Mouse (Mus musculus): ENCODE results near the gene Trmt61a.
"Not testable (repeated sequence)": the region's sequence is repeated elsewhere in the genome, so short reads cannot be mapped to it uniquely, and the experiment has no call there.

The Trmt61a gene

DNA sequence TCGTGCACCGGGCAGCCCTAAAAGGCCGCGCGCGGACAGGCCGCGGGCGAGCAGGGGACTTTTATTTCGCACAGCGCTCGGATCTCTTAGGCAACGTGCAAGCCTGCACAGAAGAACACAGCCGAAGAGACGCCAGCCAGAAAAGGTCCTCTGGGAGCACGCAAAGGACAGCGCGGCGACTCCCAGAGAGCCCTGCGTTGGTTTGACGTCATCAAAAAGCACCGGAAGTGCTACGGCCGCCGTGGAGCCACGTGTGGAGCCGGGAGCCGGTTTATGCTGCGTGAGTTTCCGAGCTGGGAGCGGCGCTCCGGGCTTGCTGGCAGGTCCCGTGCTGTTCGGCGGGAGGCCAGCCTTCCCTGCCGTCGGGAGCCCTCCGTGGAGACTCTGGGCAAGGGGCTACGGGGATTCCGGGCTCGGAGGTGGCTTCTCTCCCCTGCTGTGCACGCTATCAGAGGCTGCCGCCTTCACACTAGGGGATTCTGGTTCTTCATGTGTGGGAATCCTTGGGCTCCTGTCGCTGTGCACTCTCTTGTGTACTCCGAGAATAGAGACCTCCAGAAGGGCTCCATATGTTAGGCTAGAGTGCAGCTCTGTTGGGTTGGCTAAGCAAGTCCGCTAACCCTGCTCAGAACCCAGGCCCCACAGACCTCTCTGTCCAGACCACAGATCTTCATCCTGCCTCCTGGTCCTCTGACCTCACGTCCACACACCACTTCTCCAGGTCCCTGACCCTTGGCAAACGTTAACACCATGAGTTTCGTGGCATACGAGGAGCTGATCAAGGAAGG is at the start of gene Trmt61a:
Gene Trmt61a, plus strand, starts transcription at position 224 of the 788 bp plus-strand sequence.
- DNase-seq (ENCODE audit: extremely low spot score, low spot score) = peak; percentile 97

DNA sequence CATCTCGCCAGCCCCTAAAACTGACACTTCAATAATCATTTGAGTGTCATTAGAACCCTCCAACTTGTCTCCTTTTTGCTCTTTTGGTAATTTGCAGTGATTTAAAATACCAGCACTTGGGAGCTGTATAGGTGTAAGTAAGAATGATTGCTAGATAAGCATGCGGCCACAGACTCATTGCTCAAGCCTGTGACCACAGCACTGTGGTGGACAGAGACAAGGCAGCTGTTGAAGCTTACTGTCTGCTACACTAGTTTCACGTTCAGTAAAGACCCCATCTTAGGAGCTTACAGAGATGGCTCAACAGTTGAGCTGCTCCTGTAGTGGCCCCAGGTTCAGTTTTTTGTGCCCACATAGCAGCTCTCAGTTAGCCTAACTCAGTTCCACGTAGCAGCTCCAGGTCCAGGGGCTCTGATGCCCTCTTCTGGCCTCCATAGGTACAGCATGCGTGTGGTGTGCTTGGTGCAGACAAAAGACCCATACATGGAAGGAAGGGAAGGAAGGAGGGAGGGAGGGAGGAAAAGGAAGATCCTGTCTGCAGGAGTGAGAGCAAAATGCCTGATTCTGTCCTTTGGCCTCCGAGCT is 29.8 kb upstream of the Trmt61a start:
- DNase-seq (ENCODE audit: extremely low spot score, low spot score) = peak; percentile 66

DNA sequence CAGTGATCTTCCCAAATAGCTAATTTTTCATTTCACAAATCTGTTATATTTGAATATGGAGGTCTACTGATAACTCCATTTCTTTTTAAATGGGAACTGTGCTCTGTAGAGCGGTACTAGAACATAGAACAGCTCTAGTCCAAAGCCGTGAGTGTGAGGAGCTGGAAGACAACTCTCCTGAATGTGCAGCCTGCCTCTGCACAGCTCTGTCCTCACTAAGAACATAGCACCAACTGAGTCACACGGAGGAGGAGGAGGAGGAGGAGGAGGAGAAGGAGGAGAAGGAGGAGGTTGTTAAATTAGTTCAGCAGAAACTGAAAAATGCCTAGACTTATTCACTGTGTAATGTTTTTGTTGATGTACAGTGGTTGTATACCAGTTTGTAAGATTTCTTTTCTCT is 25.0 kb upstream of the Trmt61a start:
- no peak for DNase-seq (ENCODE audit: extremely low spot score, low spot score)

DNA sequence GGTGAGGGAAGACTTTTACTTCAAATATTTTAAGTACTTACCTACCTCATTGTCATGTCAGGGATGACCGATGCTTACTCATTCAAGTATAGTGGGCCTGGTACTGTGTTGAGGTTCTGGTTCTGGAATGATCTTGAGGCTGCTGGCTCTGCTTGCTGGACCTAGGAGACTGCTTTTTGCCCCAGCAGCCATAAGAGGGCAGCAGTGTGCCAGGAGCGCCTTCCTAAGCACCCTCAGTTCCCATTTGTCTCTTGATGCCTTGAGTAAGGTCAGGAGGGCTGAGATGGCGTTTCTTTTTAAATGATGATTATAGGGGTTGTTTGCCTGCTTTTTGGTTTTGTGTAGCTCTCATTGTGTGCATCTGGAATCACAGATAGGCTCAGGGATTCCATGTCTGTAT is 24.5 kb upstream of the Trmt61a start:
- DNase-seq (ENCODE audit: extremely low spot score, low spot score) = peak; percentile 66

DNA sequence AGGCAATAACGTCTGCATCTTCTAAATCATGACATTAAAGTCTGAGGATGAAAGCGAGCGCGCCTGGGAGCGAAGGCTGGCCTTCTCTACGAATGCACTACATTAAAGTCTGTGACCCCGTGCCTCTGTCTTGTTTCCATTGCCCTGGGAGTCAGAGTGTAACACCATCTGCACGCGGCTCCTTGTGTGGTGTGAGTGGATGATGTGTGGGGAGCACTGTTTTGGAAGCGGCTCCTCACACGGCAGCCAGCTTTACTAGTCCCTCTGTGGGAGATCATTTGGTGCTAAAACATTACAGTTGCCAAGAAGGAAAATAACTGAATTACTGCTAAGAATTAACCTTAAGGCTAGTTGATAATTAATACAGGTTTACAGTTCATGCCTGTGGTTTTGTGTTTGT is 22.2 kb upstream of the Trmt61a start:
- no peak for DNase-seq (ENCODE audit: extremely low spot score, low spot score)

DNA sequence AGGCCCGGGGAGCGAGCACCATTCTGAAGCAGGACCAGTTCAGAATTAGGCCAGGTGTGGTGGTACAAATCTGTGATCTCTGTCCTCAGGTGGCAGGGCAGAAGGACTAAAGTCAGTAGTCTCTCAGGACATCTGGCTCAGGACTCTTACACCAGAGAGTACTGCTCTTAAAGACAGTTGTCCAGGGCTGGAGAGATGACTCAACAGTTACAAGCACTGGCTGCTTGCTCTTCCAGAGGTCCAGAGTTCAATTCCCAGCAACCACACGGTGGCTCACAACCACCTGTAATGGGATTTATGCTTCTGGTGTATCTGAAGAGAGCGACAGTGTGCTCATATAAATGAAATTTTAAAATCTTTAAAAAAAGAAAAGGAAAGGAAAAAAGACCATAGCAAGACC is 18.6 kb upstream of the Trmt61a start:
- no peak for DNase-seq (ENCODE audit: extremely low spot score, low spot score)

DNA sequence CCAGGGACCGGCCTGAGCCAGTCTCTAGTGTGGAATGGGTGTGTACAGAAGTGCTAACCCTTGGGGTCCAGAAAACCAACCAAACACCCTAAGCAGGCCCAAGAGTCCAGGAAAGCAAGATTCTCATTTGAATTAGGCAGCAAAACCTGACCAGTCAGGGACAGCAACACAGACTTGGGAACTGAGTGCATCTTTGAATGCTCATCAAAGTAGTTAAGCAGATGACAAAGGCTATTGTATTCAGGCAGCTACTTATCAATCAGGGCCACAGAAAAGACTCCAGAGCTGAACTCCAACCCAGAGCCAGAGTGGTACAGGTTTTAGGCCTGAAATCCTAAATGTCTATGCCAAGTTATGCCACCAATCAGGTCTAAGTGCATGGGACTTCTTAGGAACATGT is 17.3 kb upstream of the Trmt61a start:
- DNase-seq (ENCODE audit: extremely low spot score, low spot score) = no peak

DNA sequence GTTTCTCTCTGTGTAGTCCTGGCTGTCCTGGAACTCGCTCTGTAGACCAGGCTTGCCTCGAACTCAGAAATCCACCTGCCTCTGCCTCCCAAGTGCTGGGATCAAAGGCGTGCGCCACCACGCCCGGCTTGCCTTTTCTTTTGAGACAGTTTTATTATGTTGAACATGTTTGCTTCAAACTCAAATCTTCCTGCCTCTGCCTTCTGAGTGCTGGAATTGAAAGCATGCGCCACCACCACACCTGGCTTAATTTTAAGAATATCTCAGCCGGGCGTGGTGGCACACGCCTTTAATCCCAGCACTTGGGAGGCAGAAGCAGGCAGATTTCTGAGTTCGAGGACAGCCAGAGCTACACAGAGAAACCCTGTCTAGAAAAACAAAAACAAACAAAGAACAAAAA is 16.4 kb upstream of the Trmt61a start:
- not testable (repeated sequence) for DNase-seq (ENCODE audit: extremely low spot score, low spot score)

DNA sequence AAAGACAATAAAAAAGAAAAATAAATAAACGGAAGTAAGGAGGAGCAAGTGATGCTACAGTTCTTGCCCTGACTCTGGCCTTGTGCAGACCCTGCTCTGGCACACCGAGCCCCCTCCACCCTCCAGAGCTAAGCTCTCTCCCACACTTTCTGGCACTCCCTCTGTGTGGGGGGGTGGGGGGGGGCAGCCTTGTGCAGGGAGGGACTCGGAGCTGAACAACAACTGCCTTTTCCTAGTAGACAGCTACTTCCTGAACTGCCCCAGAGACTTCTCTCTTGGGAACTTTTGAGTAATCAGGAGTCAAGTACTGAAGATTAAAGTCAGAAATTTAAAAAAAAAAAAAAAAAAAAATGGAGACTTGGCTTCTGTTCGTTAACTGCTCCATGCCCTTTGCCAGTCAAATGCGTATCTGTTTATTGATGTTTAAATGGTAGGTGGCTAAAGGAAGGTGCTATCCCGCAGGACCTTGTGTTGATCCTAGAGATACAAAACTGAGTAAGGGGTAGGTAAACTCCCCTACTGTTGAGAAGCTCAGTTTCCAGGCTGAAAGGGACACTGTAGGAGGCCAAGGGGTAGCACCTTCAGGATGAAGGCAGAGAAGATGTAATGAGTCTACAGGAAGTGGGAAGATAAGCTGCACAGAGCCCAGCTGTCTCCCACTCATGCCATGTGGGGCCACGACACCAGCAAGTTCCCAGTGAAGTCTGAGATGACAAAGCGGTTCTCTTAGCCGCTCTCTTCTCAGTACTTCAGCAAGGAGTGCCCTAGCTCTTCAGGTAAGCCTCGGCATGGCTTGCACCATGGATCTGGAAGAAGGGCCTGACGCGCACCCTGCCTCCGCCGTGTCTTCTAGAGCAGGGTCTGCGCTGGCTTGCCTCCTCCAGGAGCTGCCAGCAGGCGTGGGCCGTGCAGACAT is 14.4 kb upstream of the Trmt61a start:
- DNase-seq (ENCODE audit: extremely low spot score, low spot score) = no peak

DNA sequence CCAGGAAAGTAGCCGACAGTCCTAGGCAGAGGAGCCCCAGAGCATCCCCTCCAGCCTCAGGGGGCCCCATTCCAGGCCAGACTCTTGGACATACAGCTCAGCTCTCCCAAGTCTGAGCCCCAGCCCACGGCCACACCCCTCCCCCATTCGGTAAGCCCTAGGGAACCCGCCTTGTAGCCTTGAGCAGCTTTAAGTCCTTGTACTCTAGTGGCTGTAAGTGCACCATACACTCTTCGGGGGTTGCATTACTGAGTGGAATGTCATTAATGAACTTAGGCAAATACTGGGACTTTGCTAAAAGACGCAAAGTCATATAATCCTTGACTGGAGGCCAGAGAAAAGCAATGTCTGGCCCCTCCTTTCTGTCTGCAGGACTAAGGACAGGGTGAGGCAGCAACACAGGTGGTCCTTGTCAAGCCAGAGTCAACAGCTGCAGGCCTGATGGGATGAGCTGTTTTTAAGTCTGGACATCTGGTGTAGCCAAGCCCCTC is 13.7 kb upstream of the Trmt61a start:
- DNase-seq (ENCODE audit: extremely low spot score, low spot score) = no peak

DNA sequence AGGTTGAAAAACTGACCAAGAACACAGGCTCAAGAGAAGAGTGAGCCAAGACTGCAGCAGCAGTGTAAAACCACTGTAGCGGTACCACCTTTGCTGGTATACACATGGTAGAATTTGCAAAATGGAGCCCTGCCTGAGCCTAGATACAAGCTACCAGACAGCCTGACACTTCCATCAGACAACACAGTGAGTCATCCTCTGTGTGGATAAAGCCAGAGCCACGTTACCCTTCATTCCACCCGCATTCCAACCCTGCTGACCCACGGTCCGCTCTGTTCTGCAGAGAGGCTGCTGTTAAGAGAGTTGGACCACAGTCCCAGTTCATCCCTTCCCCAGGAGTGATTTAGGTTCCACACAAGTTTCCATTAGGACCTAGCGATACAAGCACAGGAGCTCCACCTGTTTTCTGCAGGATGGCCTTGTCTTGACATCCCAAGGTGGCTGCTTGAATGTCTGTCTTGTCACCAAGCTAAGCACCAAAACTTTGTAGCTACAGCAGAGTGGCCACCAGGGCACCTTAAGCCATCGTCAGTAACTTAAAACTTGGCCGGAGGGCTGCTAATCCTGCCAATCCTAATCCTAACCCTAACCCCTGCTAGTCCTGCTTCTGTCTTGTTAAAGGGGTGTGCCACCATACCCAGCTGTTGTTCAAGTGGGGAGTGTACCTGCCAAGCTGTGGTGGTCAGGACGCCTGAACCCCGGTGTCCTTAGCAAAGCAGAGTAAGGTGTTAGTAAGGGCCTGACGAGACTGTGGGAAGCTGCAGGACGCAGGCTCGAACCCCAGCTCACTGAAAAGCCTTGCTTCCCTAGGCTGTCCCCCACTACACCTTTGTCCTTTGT is 12.6 kb upstream of the Trmt61a start:
- DNase-seq (ENCODE audit: extremely low spot score, low spot score) = no peak

DNA sequence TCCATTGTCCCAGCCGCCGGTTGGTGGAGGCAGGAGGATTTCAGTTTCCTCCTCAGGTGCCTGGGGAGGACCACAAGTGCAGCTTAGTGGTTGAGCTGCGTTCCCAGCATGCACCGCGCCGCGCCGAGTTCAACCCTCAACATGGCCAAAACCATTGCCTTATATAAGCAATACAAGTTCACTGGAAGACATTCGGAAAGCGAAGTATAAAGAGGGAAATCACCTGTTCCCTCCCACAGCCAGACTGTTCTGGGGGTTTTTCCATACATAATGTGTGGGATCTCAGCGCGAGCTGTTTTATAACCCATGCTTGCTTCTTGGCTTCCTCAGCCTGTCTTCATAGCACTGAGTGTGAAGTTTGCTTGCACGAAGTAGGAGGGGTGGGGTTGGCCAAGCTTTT is 11.5 kb upstream of the Trmt61a start:
- DNase-seq (ENCODE audit: extremely low spot score, low spot score) = no peak

DNA sequence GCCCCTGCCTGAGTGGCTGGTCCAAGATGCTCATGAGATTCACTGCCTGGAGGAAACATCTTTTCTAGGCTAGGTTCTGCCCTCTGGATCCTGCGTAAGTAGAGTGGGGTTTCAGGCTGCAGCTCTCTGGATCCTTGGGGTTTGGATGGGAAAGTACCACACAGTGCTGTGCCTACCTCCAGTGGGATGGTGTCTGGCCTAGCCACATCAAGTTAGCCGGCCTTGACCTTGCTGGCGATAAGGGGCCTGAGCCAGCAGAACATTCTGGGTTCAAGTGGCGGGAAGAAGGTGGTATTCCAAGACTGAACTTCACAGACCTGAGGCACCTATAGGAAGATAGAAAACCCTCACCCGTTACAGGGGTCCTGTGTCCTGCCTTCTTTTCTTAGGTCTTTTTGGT is 10.5 kb upstream of the Trmt61a start:
- DNase-seq (ENCODE audit: extremely low spot score, low spot score) = no peak

DNA sequence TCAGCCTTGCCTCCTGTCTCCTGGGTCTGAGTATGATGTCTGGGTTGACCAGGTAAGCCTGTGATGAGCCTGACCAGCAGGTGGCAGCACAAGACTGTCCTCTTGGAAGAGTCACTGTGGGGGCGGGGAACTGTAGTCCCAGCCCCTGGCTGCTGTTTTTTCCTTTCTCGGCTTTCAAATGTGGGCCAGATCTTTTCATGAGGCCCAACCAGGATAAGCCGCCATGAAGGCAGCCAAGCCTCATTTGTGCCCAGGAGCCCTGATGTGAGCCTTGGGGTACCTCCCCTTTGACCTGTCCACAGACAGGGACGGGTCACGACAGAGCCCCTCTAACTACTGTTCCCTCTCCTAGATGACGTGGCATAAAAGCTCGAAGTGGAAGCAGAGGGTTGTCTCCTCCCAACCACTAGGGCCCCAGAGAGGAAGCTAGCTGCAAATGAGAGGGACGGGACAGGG is 9.4 kb upstream of the Trmt61a start:
- peak; percentile 96 for DNase-seq (ENCODE audit: extremely low spot score, low spot score)

DNA sequence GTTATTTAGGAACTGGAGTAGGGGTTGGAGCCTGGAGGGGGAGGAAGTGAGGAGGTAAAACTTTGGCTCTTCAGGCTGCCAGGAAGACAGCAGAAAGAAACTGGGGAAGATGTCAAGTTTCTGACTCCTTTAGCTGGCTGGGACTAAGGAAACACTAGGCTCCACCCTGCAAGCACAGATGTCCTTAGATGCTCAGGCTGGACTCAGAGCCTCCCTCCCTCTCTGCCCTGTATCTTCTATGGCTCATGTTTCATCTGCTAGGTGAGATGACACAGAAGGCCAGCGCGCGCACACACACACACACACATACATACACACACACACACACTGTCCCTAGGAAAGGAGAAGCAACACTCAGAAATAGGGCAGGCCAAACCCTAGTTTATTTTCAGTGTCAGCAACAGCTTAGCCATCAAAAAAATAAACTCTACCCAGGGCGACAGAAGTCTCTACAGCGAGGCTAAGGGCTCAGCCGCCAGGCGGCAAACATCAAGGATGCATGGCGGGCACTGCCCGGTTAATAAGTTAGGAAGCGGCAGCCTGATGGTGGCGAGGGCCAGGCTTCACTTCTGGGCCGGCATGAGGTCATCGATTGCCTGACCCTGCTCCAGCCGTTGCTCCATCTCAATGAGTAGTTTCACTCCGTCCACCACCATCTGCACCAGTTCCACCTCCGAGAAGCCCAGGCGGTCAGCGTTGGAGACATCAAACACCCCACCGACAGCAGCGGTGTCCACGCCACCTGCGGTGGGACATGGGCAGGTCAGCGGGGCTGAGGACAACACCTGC is 8.7 kb upstream of the Trmt61a start:
- no peak for DNase-seq (ENCODE audit: extremely low spot score, low spot score)

DNA sequence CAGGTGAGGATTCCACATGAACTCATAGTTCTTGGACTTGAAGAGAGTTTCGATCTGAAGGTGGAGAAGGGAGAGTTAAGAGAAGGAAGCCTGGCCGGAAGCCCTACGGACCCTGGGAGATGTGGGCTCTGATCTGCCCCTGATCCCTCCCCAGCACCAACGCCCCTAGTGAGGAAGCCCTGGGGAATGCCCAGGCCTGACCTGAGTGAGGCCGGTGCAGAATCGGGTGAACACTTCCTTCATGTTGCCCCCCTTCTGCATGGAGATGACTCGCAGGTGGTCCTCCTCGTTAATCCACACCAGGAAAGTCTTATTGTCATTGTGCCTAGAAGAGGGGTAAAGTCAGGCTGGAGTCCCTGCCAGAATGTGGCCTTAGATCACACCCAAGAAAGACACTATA is 7.9 kb upstream of the Trmt61a start:
- no peak for DNase-seq (ENCODE audit: extremely low spot score, low spot score)

DNA sequence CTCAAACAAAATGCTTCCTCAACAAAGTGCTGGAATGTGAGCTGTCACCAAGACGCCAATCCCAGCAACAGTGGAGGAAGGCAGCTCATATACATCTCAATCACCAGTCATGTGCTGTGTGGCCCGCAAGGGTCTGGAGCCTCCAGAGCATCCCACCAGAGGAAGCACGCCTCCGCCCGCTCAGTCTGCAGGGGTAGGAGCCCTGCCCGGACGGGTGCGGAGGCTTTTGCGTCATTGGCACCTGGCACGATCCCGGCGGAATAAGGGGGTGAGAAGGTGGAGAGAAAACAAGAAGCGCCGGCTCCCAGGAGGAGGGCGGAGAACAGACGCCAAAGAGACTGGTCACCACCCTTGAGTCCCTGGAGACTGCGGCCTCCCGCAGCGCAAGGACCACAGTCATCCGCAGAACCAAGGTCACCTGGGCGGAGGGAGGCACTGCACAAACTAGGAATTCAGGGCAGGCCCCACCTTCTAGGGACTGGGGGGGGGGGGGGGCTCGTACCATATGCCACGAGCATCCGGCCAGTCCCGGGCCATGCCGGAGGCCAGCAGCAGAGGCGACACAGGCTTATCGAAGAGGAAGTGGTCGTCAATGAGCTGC is 7.4 kb upstream of the Trmt61a start:
- DNase-seq (ENCODE audit: extremely low spot score, low spot score) = no peak

DNA sequence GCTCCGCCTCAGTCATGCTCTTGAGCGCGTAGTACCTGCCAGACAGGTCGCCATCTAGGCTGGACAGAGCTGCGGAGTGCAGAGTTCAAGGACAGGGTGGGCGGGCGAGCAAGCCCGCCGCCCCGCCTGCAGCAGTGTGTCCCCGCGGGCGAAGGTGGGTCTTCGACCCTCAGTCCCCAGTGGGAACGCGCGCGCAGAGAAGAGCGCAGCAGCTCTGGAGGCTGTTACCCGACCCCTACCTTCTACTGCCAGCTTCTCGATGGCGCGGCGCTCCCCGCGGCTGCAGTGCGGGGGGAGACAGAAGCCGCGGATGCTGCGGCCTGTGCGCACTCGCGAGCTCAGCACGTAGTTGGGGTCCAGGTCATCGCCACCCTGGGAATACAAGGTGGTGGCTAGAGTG is 6.9 kb upstream of the Trmt61a start:
- DNase-seq (ENCODE audit: extremely low spot score, low spot score) = no peak

DNA sequence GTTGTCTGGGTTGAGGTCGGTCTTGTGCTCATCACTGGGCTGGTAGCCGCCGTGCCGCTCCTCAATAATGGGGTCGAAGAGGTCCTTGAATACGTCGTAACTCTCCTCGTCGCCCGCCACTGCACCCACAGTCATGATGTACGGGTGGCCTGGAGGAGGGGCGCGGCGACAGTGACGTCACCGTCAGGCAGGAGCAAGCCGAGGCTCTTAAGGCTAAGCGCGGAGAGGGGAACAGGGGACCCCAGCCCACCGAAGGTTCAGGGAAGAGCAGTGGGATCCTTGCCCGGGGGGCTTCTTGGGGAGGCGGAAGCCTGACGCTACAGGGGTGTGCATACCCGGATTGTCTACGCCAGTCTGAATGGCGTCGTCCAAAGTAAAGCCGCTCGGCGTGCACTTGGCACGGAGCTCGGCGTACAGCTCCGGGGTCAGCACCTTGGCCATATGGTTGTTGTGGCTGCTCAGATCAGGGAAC is 6.4 kb upstream of the Trmt61a start:
- peak; percentile 67 for DNase-seq (ENCODE audit: extremely low spot score, low spot score)

DNA sequence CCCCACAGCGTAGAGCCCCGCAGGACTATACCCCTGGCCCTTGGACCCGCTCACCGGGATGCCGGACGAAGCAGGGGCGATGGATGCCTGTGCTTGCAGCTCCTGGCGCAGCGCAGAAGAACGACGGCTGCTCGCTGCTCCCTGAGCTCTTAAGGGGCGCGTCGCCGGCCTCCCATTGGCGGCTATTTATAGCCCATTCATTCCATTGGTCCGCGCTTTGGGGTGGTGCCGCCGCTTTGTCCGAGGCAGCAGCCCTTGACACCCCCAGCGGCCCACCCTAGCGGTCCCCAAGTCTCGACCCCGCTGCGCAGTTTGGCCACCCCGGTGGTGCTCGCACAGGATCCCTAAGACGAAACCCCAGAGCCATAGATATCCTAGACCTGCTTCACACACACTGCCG is 5.7 kb upstream of the Trmt61a start, which contains the start of gene Ckb:
Gene Ckb, minus strand, starts transcription at position 163 of the 400 bp plus-strand sequence.
- DNase-seq (ENCODE audit: extremely low spot score, low spot score) = peak; percentile 89
